Mouse (Mus musculus) embryonic fibroblast, embryonic 13.5 days (primary cell): ENCODE measurements around the gene Sult6b2. TPM values are rescaled to one million over a fixed set of nuclear protein-coding genes. Genes with fewer than 3 reads are reported as not detected.

Source experiments
- H3K27ac ChIP-seq: 2 replicates; pipeline ENCODE4 v1.5.1; 2012; ENCODE audit warnings: low read length, control low read depth, inconsistent platforms; ENCODE audit not compliant: insufficient read depth
- H3K4me1 ChIP-seq: 2 replicates; pipeline ENCODE4 v1.6.1; 2011; ENCODE audit warnings: low read length; ENCODE audit not compliant: control insufficient read depth, insufficient read depth
- H3K4me3 ChIP-seq: 2 replicates; pipeline ENCODE4 v1.5.1; 2011; ENCODE audit warnings: mild to moderate bottlenecking, control low read depth, low read length; ENCODE audit not compliant: insufficient read depth
- CTCF ChIP-seq: IDR thresholded peaks from 2 replicates; pipeline ENCODE4 v1.5.1; 2011; ENCODE audit warnings: mild to moderate bottlenecking, control low read depth, low read length, moderate library complexity, borderline replicate concordance; ENCODE audit not compliant: insufficient read depth
- POLR2A ChIP-seq: IDR thresholded peaks from 2 replicates; pipeline ENCODE4 v1.6.1; 2011; ENCODE audit warnings: low read depth, mild to moderate bottlenecking, control low read depth, low read length, moderate library complexity
- polyA plus RNA-seq: library from polyadenylated mRNA; stranded (reverse); fragments of >200 nt; gene quantifications from 2 replicates; pipeline ENCODE4 v1.2.4, GENCODE M21; 2011; ENCODE audit warnings: low read depth; ENCODE audit not compliant: missing spikeins, insufficient read length

Sult6b2 gene
- polyA plus RNA-seq, 1 experiment: not detected

GRCm38 (mm10) chr6:142785343-142785742, 19.0 kb downstream of the Sult6b2 start:
- TF ChIP-seq POLR2A: no peak
- TF ChIP-seq CTCF: no peak
- Histone ChIP-seq H3K27ac (no peak overlapping the region), H3K4me1 (no peaks in the 10 kb centered on the region), H3K4me3 (no peak overlapping the region)

- no peak for TF ChIP-seq POLR2A
- TF ChIP-seq CTCF: no peak
- Histone ChIP-seq H3K4me3 (no peak overlapping the region), H3K27ac (no peak overlapping the region), H3K4me1 (no peaks in the 10 kb centered on the region)
These were observed 23.0 kb downstream of the Sult6b2 start for GRCm38 (mm10) chr6:142781286-142781685.

- Histone ChIP-seq H3K27ac (no peak overlapping the region), H3K4me1 (no peaks in the 10 kb centered on the region), H3K4me3 (no peak overlapping the region)
- TF ChIP-seq POLR2A (no peak), CTCF (no peak)
These were observed 23.7 kb downstream of the Sult6b2 start for GRCm38 (mm10) chr6:142780574-142781033.

GRCm38 (mm10) chr6:142779812-142780573, 24.3 kb downstream of the Sult6b2 start:
- TF ChIP-seq POLR2A (no peak), CTCF (no peak)
- no peak overlapping the region for H3K4me3 ChIP-seq
- no peaks in the 10 kb centered on the region for H3K4me1 ChIP-seq
- no peak overlapping the region for H3K27ac ChIP-seq

- no peaks in the 10 kb centered on the region for H3K4me1 ChIP-seq
- no peak overlapping the region for H3K4me3 ChIP-seq
- no peak overlapping the region for H3K27ac ChIP-seq
- TF ChIP-seq POLR2A: no peak
- TF ChIP-seq CTCF: peak; percentile 21; the same call in 1 of the 2 replicates
These were observed 25.1 kb downstream of the Sult6b2 start for GRCm38 (mm10) chr6:142779045-142779811.

- no peak overlapping the region for H3K27ac ChIP-seq
- no peak for TF ChIP-seq POLR2A
- no peak for TF ChIP-seq CTCF
- no peaks in the 10 kb centered on the region for H3K4me1 ChIP-seq
- no peak overlapping the region for H3K4me3 ChIP-seq
These were observed 27.4 kb downstream of the Sult6b2 start for GRCm38 (mm10) chr6:142776935-142777334.

GRCm38 (mm10) chr6:142773566-142773965, 30.7 kb downstream of the Sult6b2 start:
- Histone ChIP-seq H3K27ac (no peak overlapping the region), H3K4me3 (no peak overlapping the region), H3K4me1 (no peaks in the 10 kb centered on the region)
- TF ChIP-seq POLR2A: no peak
- no peak for TF ChIP-seq CTCF

GRCm38 (mm10) chr6:142771643-142772042, 32.7 kb downstream of the Sult6b2 start:
- TF ChIP-seq CTCF (no peak), POLR2A (no peak)
- Histone ChIP-seq H3K4me1 (no peaks in the 10 kb centered on the region), H3K4me3 (no peak overlapping the region), H3K27ac (no peak overlapping the region)

GRCm38 (mm10) chr6:142769896-142770295, 34.4 kb downstream of the Sult6b2 start:
- Histone ChIP-seq H3K27ac (no peak overlapping the region), H3K4me1 (no peaks in the 10 kb centered on the region), H3K4me3 (no peak overlapping the region)
- TF ChIP-seq POLR2A (no peak), CTCF (no peak)

- H3K27ac ChIP-seq: no peak overlapping the region
- TF ChIP-seq CTCF: no peak
- TF ChIP-seq POLR2A: no peak
- H3K4me3 ChIP-seq: no peak overlapping the region
- H3K4me1 ChIP-seq: no peaks in the 10 kb centered on the region
These were observed 37.0 kb downstream of the Sult6b2 start for GRCm38 (mm10) chr6:142767305-142767704.
